Comparison of ENCODE assay signal across 10 mouse cellular contexts in the genomic region with DNA sequence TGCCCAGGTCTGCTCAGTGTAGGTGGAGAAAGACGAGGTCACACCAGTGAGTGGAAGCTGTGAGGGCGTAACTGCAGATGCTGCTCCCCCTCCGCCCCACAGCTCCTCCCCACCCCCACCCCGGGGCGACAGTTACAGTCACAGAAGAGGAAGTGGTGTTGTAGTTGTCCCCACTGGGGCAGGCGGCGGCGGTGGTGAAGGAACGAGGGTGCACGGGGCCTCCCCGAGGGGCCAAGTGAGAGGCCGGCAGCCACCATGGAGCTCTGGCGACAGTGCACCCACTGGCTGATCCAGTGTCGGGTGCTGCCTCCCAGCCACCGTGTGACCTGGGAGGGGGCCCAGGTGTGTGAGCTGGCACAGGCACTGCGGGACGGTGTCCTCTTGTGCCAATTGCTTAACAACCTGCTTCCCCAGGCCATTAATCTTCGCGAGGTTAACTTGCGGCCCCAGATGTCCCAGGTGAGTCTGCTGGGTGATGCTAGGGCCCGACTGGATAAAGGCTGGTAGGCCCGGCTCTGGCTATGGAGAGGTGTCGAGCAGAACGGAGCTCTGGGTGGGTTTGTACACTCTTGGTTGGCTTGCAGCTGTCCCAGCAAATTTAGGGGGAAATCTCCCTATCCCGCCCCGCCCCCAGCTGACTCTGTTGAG. TPM values are rescaled to one million over a fixed set of nuclear protein-coding genes. Genes with fewer than 3 reads are reported as not detected.
DNase-seq lines count a peak whose midpoint lies in the region; ATAC-seq lines count a peak whose summit lies in the region.
"Had no signal": no experiment of that assay in that cellular context is flagged by ENCODE, and none has a peak within 500 bp of the region (broad histone marks: within the 10 kb centered on the region; RNA-seq: fewer than 3 reads in every experiment).

Gene Vav1 (plus strand): TSS at position 158 of the 648 bp plus-strand sequence.

- 70% methylated on average over 26 of the region's 26 CpGs for WGBS in hindbrain, embryonic 10.5 days
- WGBS in forebrain, embryonic 13.5 days, result 77% methylated on average over 26 of the region's 26 CpGs

- H3K4me3 ChIP-seq in hindbrain, embryonic 10.5 days, result no peak within 1 kb of the TSS
- no peak within 1 kb of the TSS for H3K4me3 ChIP-seq in forebrain, embryonic 13.5 days
- H3K4me3 ChIP-seq: embryonic facial prominence, embryonic 15.5 days had no signal

- no peak for ATAC-seq in forebrain, embryonic 13.5 days

- H3K9ac ChIP-seq in forebrain, embryonic 13.5 days, result no peak within 1 kb of the TSS
- H3K9ac ChIP-seq: embryonic facial prominence, embryonic 15.5 days had no signal

- no peaks in the 10 kb centered on the region for H3K36me3 ChIP-seq in hindbrain, embryonic 10.5 days
- H3K36me3 ChIP-seq in forebrain, embryonic 13.5 days (ENCODE audit: poor library complexity, severe bottlenecking), result no peaks in the 10 kb centered on the region
- H3K36me3 ChIP-seq: embryonic facial prominence, embryonic 15.5 days had no signal

- peak; percentile 55 for DNase-seq in adrenal gland, postnatal 14 days
- DNase-seq in adrenal gland, adult 8-10 months, result no peak
- peak; percentile 86 for DNase-seq in CD4-positive, CD25-positive, alpha-beta regulatory T cell, adult 2 months (ENCODE audit: low read depth, low spot score)
- peak; percentile 71 for DNase-seq in liver
- DNase-seq in natural killer cell, adult 2 months (ENCODE audit: low spot score in 2 of 2), result peak; percentile 88 to 89
- no peak for DNase-seq in hindbrain, embryonic 10.5 days (ENCODE audit: low spot score)
- no peak for DNase-seq in frontal cortex, postnatal 14 days (ENCODE audit: low spot score in 2 of 2)

- H3K27me3 ChIP-seq in hindbrain, embryonic 10.5 days (ENCODE audit: insufficient read depth, poor library complexity, severe bottlenecking), result peaks cover 36% of the 10 kb centered on the region
- H3K27me3 ChIP-seq in forebrain, embryonic 13.5 days, result peaks cover 28% of the 10 kb centered on the region

- no peaks in the 10 kb centered on the region for H3K9me3 ChIP-seq in hindbrain, embryonic 10.5 days
- H3K9me3 ChIP-seq in forebrain, embryonic 13.5 days (replicated peaks), result no peaks in the 10 kb centered on the region
- H3K9me3 ChIP-seq: embryonic facial prominence, embryonic 15.5 days had no signal

- no peak within 1 kb of the TSS for H3K27ac ChIP-seq in hindbrain, embryonic 10.5 days
- H3K27ac ChIP-seq in forebrain, embryonic 13.5 days, result no peak within 1 kb of the TSS
- H3K27ac ChIP-seq: embryonic facial prominence, embryonic 15.5 days had no signal

- no peak within 1 kb of the TSS for H3K4me2 ChIP-seq in forebrain, embryonic 13.5 days
- H3K4me2 ChIP-seq: embryonic facial prominence, embryonic 15.5 days had no signal

- H3K4me1 ChIP-seq in hindbrain, embryonic 10.5 days (replicated peaks), result peaks cover 23% of the 10 kb centered on the region
- peaks cover 22% of the 10 kb centered on the region for H3K4me1 ChIP-seq in forebrain, embryonic 13.5 days

RNA-seq across cellular contexts. Expression of gene Vav1, which starts in this region (rescaled TPM):
- 2.8 and 9.7 TPM in 2 replicates for total RNA-seq in adrenal gland, postnatal 14 days (2021)
- 1 to 10 TPM; 3.0 to 6.2 (median 4.1) TPM for total RNA-seq in adrenal gland, adult 8-10 months (2022)
- polyA plus RNA-seq in hindbrain, embryonic 10.5 days (2016; fragmentation: Nextera tagmentation; extraction: Ambion mirVana), result 2.0 and 2.2 TPM in 2 replicates
- polyA plus RNA-seq in forebrain, embryonic 13.5 days (2015; fragmentation: Nextera tagmentation; extraction: Ambion mirVana), result 0.61 and 0.82 TPM in 2 replicates
- polyA plus RNA-seq: C2C12 had no signal

Comparison
In these comparisons a context has a peak if more than half of its experiments do, and no peak if none do; other contexts are left out.
1. DNase-seq: peak in adrenal gland, postnatal 14 days (single experiment), CD4-positive, CD25-positive, alpha-beta regulatory T cell, adult 2 months (single experiment), liver (single experiment) and natural killer cell, adult 2 months (2 of 2); none in adrenal gland, adult 8-10 months (single experiment), hindbrain, embryonic 10.5 days (single experiment) and frontal cortex, postnatal 14 days (0 of 2).